Mouse (Mus musculus): ENCODE measurements around the gene Pdcd2l. TPM values are rescaled to one million over a fixed set of nuclear protein-coding genes. Genes with fewer than 3 reads are reported as not detected.

The Pdcd2l gene
- 64.8 and 67.7 TPM in 2 replicates for polyA plus RNA-seq (2015; fragmentation: Nextera tagmentation; extraction: Ambion mirVana)

- Histone ChIP-seq H3K9me3 (replicated peaks) (no peaks in the 10 kb centered on the region), H3K27ac (peak within 1 kb of the TSS; percentile 74), H3K4me2 (peak within 1 kb of the TSS; percentile 83), H3K4me1 (peaks cover 7% of the 10 kb centered on the region), H3K9ac (peak within 1 kb of the TSS; percentile 97), H3K27me3 (no peaks in the 10 kb centered on the region), H3K36me3 (peaks cover 37% of the 10 kb centered on the region), H3K4me3 (replicated peaks) (peak within 1 kb of the TSS; percentile 99)
- 3% methylated on average over 70 of the region's 70 CpGs for WGBS
- peak; percentile 94 for ATAC-seq (replicated peaks; ENCODE audit: low FRiP score)
Observed at GRCm38 (mm10) chr7:34196132-34197128, at the start of gene Pdcd2l. TSS of gene Pdcd2l (minus strand) at chr7:34196661.

GRCm38 (mm10) chr7:34242176-34242575 is 45.7 kb upstream of the Pdcd2l start:
- no peak overlapping the region for H3K4me3 ChIP-seq (replicated peaks)
- H3K27ac ChIP-seq: no peak overlapping the region
- peaks cover 89% of the 10 kb centered on the region for H3K36me3 ChIP-seq
- H3K9me3 ChIP-seq (replicated peaks): no peaks in the 10 kb centered on the region
- ATAC-seq (replicated peaks; ENCODE audit: low FRiP score): no peak
- H3K4me2 ChIP-seq: no peak overlapping the region
- WGBS: 95% methylated on average over 11 of the region's 11 CpGs
- H3K4me1 ChIP-seq: no peaks in the 10 kb centered on the region
- H3K9ac ChIP-seq: no peak overlapping the region
- H3K27me3 ChIP-seq: no peaks in the 10 kb centered on the region

GRCm38 (mm10) chr7:34238086-34238485 is 41.6 kb upstream of the Pdcd2l start:
- H3K4me3 ChIP-seq (replicated peaks): no peak overlapping the region
- peaks cover 11% of the 10 kb centered on the region for H3K4me1 ChIP-seq
- 89% methylated on average over 5 of the region's 5 CpGs for WGBS
- no peak overlapping the region for H3K9ac ChIP-seq
- no peak overlapping the region for H3K4me2 ChIP-seq
- peaks cover 68% of the 10 kb centered on the region for H3K36me3 ChIP-seq
- no peaks in the 10 kb centered on the region for H3K27me3 ChIP-seq
- H3K9me3 ChIP-seq (replicated peaks): no peaks in the 10 kb centered on the region
- ATAC-seq (replicated peaks; ENCODE audit: low FRiP score): no peak
- H3K27ac ChIP-seq: no peak overlapping the region

- no peak for ATAC-seq (replicated peaks; ENCODE audit: low FRiP score)
- Histone ChIP-seq H3K9me3 (replicated peaks) (no peaks in the 10 kb centered on the region), H3K27ac (no peak overlapping the region), H3K36me3 (peaks cover 47% of the 10 kb centered on the region), H3K4me3 (replicated peaks) (no peak overlapping the region), H3K9ac (no peak overlapping the region), H3K4me1 (peaks cover 15% of the 10 kb centered on the region), H3K27me3 (no peaks in the 10 kb centered on the region), H3K4me2 (no peak overlapping the region)
- WGBS: 86% methylated on average over 5 of the region's 5 CpGs
Observed at GRCm38 (mm10) chr7:34235602-34236001, 39.1 kb upstream of the Pdcd2l start.

GRCm38 (mm10) chr7:34234610-34235561 is 38.4 kb upstream of the Pdcd2l start:
- Histone ChIP-seq H3K4me3 (replicated peaks) (peak overlapping the region; percentile 52), H3K4me1 (peaks cover 17% of the 10 kb centered on the region), H3K27ac (peak overlapping the region; percentile 94), H3K4me2 (peak overlapping the region; percentile 67), H3K9me3 (replicated peaks) (no peaks in the 10 kb centered on the region), H3K36me3 (peaks cover 40% of the 10 kb centered on the region), H3K27me3 (no peaks in the 10 kb centered on the region), H3K9ac (peak overlapping the region; percentile 52)
- no peak for ATAC-seq (replicated peaks; ENCODE audit: low FRiP score)
- WGBS: under 1% methylated on average over 17 of the region's 17 CpGs

- Histone ChIP-seq H3K36me3 (peaks cover 32% of the 10 kb centered on the region), H3K4me2 (peak overlapping the region; percentile 67), H3K4me3 (replicated peaks) (peak overlapping the region; percentile 52), H3K27me3 (no peaks in the 10 kb centered on the region), H3K9me3 (replicated peaks) (no peaks in the 10 kb centered on the region), H3K4me1 (peaks cover 22% of the 10 kb centered on the region), H3K27ac (peak overlapping the region; percentile 94), H3K9ac (peak overlapping the region; percentile 52)
- WGBS: under 1% methylated on average over 46 of the region's 46 CpGs
- peak; percentile 93 for ATAC-seq (replicated peaks; ENCODE audit: low FRiP score)
Observed at GRCm38 (mm10) chr7:34233909-34234609, 37.6 kb upstream of the Pdcd2l start.

GRCm38 (mm10) chr7:34232785-34233725 is 36.6 kb upstream of the Pdcd2l start:
- H3K9me3 ChIP-seq (replicated peaks): no peaks in the 10 kb centered on the region
- H3K4me3 ChIP-seq (replicated peaks): peak overlapping the region; percentile 52
- WGBS: 48% methylated on average over 7 of the region's 7 CpGs
- H3K4me2 ChIP-seq: peak overlapping the region; percentile 67
- no peaks in the 10 kb centered on the region for H3K27me3 ChIP-seq
- peak overlapping the region; percentile 52 for H3K9ac ChIP-seq
- H3K27ac ChIP-seq: peak overlapping the region; percentile 94
- H3K4me1 ChIP-seq: peaks cover 32% of the 10 kb centered on the region
- H3K36me3 ChIP-seq: peaks cover 27% of the 10 kb centered on the region
- ATAC-seq (replicated peaks; ENCODE audit: low FRiP score): no peak

- Histone ChIP-seq H3K4me2 (peak within 1 kb of the TSS; percentile 68), H3K27ac (peak within 1 kb of the TSS; percentile 94), H3K4me1 (peaks cover 51% of the 10 kb centered on the region), H3K4me3 (replicated peaks) (peak within 1 kb of the TSS; percentile 86), H3K27me3 (no peaks in the 10 kb centered on the region), H3K9ac (peak within 1 kb of the TSS; percentile 90), H3K9me3 (replicated peaks) (no peaks in the 10 kb centered on the region), H3K36me3 (peaks cover 35% of the 10 kb centered on the region)
- ATAC-seq (replicated peaks; ENCODE audit: low FRiP score): peak; percentile 81
- WGBS: under 1% methylated on average over 39 of the region's 39 CpGs
Observed at GRCm38 (mm10) chr7:34230116-34230515, 33.7 kb upstream of the Pdcd2l start, which contains the start of gene Gpi1. TSS of gene Gpi1 (minus strand) at chr7:34230336.

- H3K36me3 ChIP-seq: peaks cover 39% of the 10 kb centered on the region
- no peaks in the 10 kb centered on the region for H3K9me3 ChIP-seq (replicated peaks)
- H3K27ac ChIP-seq: peak overlapping the region; percentile 94
- ATAC-seq (replicated peaks; ENCODE audit: low FRiP score): peak; percentile 46
- no peaks in the 10 kb centered on the region for H3K27me3 ChIP-seq
- 0% methylated on average over 17 of the region's 19 CpGs for WGBS
- H3K9ac ChIP-seq: peak overlapping the region; percentile 90
- H3K4me2 ChIP-seq: peak overlapping the region; percentile 68
- peaks cover 48% of the 10 kb centered on the region for H3K4me1 ChIP-seq
- H3K4me3 ChIP-seq (replicated peaks): peak overlapping the region; percentile 86
Observed at GRCm38 (mm10) chr7:34229691-34230111, 33.2 kb upstream of the Pdcd2l start.

- peak overlapping the region; percentile 94 for H3K27ac ChIP-seq
- H3K36me3 ChIP-seq: peaks cover 44% of the 10 kb centered on the region
- peak overlapping the region; percentile 68 for H3K4me2 ChIP-seq
- H3K4me1 ChIP-seq: peaks cover 48% of the 10 kb centered on the region
- WGBS: 22% methylated on average over 5 of the region's 5 CpGs
- no peaks in the 10 kb centered on the region for H3K27me3 ChIP-seq
- no peaks in the 10 kb centered on the region for H3K9me3 ChIP-seq (replicated peaks)
- H3K4me3 ChIP-seq (replicated peaks): peak overlapping the region; percentile 86
- H3K9ac ChIP-seq: peak overlapping the region; percentile 90
- ATAC-seq (replicated peaks; ENCODE audit: low FRiP score): no peak
Observed at GRCm38 (mm10) chr7:34229153-34229552, 32.7 kb upstream of the Pdcd2l start.
